Mouse (Mus musculus): ENCODE measurements at regions not wholly inside any gene's neighbourhood (a gene's known extent, or its start where the extent isn't known, plus 50 kb on each side); places are given as distances from the start of the nearest gene placed in this dataset.

GRCm38 (mm10) chr7:70069662-70070061 is 296.9 kb downstream of the Nr2f2 start:
- WGBS: 29% methylated on average over 1 of the region's 1 CpGs
- Histone ChIP-seq H3K36me3 (ENCODE audit: insufficient read depth, low read length) (no peaks in the 10 kb centered on the region), H3K27ac (no peak overlapping the region), H3K4me2 (ENCODE audit: low read depth, low read length) (no peak overlapping the region), H3K9ac (replicated peaks; ENCODE audit: low read length) (no peak overlapping the region), H3K27me3 (ENCODE audit: insufficient read depth, low read length) (no peaks in the 10 kb centered on the region), H3K4me1 (ENCODE audit: insufficient read depth, low read length) (no peaks in the 10 kb centered on the region; the same call in 1 of the 2 replicates), H3K4me3 (ENCODE audit: low read length) (no peak overlapping the region), H3K9me3 (ENCODE audit: low read length) (no peaks in the 10 kb centered on the region)
- ATAC-seq: peak; percentile 47; the same call in 1 of the 2 replicates
- DNase-seq (ENCODE audit: low spot score): peak; percentile 17
- TF ChIP-seq CTCF (IDR thresholded peaks at IDR 0.05; ENCODE audit: low read depth): no peak

DNA sequence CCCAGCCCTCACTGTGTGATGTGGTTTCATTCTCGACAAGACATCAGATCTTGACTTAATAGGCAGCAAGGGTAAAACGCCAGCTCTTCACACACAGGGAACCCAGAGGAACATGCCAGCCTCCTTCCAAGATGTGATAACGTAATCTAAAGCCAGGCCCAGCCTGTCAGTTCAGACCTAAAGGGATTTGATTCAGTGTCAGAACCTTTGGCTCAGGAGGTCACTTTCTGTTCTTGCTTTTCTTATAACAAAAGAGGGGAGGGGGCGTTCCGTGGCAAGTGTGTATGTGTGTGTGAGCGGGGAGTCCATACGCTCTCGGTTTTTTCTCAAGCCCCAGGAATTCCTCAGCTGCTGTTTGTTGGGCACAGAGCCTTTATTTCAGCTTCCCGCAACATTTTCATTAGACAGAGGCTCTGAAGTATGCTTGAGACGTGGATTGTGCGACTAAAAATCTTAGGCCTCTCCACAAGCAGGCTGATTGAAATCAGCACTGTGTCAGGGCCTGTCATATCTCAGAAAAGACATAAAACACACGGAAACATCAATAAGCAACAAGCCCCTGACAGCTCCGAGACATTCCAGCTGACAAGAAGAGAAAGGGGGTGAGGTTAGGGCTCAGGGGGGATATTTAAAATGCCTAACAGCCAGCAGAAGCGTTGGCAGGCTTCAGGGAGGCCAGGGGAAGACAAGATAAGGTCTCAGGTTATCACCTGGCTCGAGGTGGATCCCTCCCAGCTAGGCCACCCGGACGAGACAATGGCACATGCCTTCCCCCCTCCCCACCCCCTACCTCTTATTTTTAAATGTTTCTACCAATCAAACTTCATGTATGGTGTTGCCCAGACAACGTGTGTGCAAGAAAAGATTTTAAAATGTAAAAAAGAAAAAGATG is 298.5 kb downstream of the Nr2f2 start:
- H3K4me1 ChIP-seq (ENCODE audit: insufficient read depth, low read length): no peaks in the 10 kb centered on the region; the same call in 1 of the 2 replicates
- H3K36me3 ChIP-seq (ENCODE audit: insufficient read depth, low read length): no peaks in the 10 kb centered on the region
- H3K27me3 ChIP-seq (ENCODE audit: insufficient read depth, low read length): no peaks in the 10 kb centered on the region
- H3K9me3 ChIP-seq (ENCODE audit: low read length): no peaks in the 10 kb centered on the region
- TF ChIP-seq CTCF (IDR thresholded peaks at IDR 0.05; ENCODE audit: low read depth): no peak
- peak overlapping the region; percentile 34 for H3K4me2 ChIP-seq (ENCODE audit: low read depth, low read length)
- H3K27ac ChIP-seq: 0 out of 2 replicates have a peak overlapping the region, but pooled peaks have one; percentile 20
- WGBS: 15% methylated on average over 18 of the region's 18 CpGs
- DNase-seq (ENCODE audit: low spot score) (peak; percentile 42), ATAC-seq (peak; percentile 36)
- 0 out of 2 replicates have a peak overlapping the region, but pooled peaks have one; percentile 15 for H3K9ac ChIP-seq (replicated peaks; ENCODE audit: low read length)
- no peak overlapping the region for H3K4me3 ChIP-seq (ENCODE audit: low read length)

DNA sequence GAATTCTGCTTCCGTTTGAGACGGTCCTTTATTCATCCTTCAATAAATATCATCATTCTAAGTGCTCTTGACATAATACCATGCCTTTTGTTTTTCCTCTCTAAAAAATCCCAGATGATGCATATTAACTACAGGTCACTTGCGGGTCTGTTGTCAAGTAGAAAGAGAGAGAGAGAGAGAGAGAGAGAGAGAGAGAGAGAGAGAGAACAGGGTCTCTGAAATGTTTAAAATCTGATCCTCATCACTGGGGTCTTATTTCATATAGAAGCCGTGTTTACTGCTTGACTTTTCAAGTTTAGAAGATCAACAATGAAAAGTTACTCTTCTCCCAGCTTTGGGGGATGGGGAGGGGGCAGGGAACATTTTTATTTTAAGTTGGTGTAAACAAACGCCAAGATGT is 299.5 kb downstream of the Nr2f2 start:
- H3K27me3 ChIP-seq (ENCODE audit: insufficient read depth, low read length): no peaks in the 10 kb centered on the region
- DNase-seq (ENCODE audit: low spot score) (no peak), ATAC-seq (no peak)
- H3K27ac ChIP-seq: no peak overlapping the region
- H3K36me3 ChIP-seq (ENCODE audit: insufficient read depth, low read length): no peaks in the 10 kb centered on the region
- H3K4me2 ChIP-seq (ENCODE audit: low read depth, low read length): no peak overlapping the region
- TF ChIP-seq CTCF (IDR thresholded peaks at IDR 0.05; ENCODE audit: low read depth): no peak
- 57% methylated on average over 5 of the region's 5 CpGs for WGBS
- no peaks in the 10 kb centered on the region for H3K9me3 ChIP-seq (ENCODE audit: low read length)
- no peak overlapping the region for H3K4me3 ChIP-seq (ENCODE audit: low read length)
- no peak overlapping the region for H3K9ac ChIP-seq (replicated peaks; ENCODE audit: low read length)
- no peaks in the 10 kb centered on the region; the same call in 1 of the 2 replicates for H3K4me1 ChIP-seq (ENCODE audit: insufficient read depth, low read length)

DNA sequence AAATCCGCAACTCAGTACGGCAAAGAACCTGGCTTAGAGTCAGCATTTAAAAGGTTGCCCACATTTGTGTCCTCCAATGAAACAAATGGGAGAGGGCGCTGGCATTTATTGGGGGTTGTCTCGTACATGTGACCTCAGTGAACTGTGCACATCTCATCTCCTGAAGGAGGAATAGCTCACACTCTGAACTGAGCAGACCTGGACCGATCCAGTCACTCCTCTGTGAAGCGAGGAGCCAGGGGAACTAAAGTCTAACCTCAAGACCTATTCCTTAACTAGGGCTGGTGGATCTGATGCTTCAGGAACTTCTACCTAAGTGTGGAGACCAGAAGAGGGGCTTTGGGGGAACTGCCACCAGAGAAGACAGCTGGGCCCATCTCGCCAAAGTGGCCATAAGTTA is 300.1 kb downstream of the Nr2f2 start:
- DNase-seq (ENCODE audit: low spot score) (no peak), ATAC-seq (no peak)
- no peaks in the 10 kb centered on the region for H3K36me3 ChIP-seq (ENCODE audit: insufficient read depth, low read length)
- H3K27me3 ChIP-seq (ENCODE audit: insufficient read depth, low read length): no peaks in the 10 kb centered on the region
- TF ChIP-seq CTCF (IDR thresholded peaks at IDR 0.05; ENCODE audit: low read depth): no peak
- WGBS: 79% methylated on average over 7 of the region's 7 CpGs
- no peak overlapping the region for H3K27ac ChIP-seq
- H3K9ac ChIP-seq (replicated peaks; ENCODE audit: low read length): no peak overlapping the region
- no peak overlapping the region for H3K4me2 ChIP-seq (ENCODE audit: low read depth, low read length)
- H3K9me3 ChIP-seq (ENCODE audit: low read length): no peaks in the 10 kb centered on the region
- H3K4me1 ChIP-seq (ENCODE audit: insufficient read depth, low read length): no peaks in the 10 kb centered on the region; the same call in 1 of the 2 replicates
- H3K4me3 ChIP-seq (ENCODE audit: low read length): no peak overlapping the region

DNA sequence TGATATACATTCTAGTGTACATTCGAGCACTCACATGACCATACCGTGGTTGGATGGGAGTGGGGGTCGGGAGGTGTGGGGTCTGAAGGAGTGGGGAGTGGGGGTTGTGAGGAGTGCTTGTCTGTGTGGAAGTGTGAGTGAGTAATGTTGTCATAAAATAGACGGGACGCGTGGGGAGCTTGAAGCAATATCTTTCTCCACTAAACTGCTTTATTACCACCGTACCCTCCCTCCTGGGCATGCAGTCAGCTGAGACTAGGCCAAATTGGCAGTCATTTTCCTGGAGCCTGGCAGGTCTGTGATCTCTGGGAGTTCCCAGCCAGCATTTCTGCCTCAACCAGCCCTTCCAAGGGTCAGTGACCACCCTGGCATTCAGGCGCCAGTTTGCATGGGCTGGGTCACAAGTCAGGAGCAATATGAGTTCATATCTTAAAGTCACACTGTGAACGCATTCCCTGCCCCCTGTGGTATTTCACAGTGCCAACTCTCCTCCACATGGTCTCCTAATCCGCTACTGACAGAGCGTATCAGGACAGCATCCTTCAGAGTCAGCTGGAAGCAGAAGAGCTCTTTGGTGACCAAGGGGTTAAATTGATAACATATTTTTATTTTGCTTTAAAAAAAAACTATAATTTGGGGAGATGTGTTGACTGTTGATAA is 300.9 kb downstream of the Nr2f2 start:
- Histone ChIP-seq H3K4me3 (ENCODE audit: low read length) (no peak overlapping the region), H3K4me1 (ENCODE audit: insufficient read depth, low read length) (no peaks in the 10 kb centered on the region; the same call in 1 of the 2 replicates), H3K9ac (replicated peaks; ENCODE audit: low read length) (no peak overlapping the region), H3K9me3 (ENCODE audit: low read length) (no peaks in the 10 kb centered on the region), H3K27me3 (ENCODE audit: insufficient read depth, low read length) (no peaks in the 10 kb centered on the region), H3K27ac (no peak overlapping the region), H3K36me3 (ENCODE audit: insufficient read depth, low read length) (no peaks in the 10 kb centered on the region), H3K4me2 (ENCODE audit: low read depth, low read length) (no peak overlapping the region)
- WGBS: 34% methylated on average over 11 of the region's 11 CpGs
- DNase-seq (ENCODE audit: low spot score) (peak; percentile 72), ATAC-seq (peak; percentile 67; the same call in 1 of the 2 replicates)
- no peak for TF ChIP-seq CTCF (IDR thresholded peaks at IDR 0.05; ENCODE audit: low read depth)

DNA sequence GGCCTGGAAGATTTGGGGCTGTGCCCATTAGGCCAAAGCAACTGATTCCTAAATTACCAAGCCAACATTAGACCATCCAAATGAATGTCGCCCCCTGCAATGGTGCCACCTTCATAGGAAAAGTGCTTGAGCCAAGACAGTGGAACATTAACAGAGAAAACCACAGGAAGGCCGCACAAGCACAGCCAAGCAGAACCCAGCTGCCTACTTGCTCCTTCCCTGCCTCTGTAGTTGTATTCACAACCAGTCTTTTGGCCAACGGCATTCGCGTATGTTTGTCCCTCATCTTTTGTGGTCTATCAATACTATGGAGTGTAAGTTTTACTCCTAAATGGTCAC is 319.2 kb downstream of the Nr2f2 start:
- no peak for TF ChIP-seq CTCF (IDR thresholded peaks at IDR 0.05; ENCODE audit: low read depth)
- WGBS: 71% methylated on average over 5 of the region's 5 CpGs

More for the DNA sequence above, 319.2 kb downstream of the Nr2f2 start:
- Histone ChIP-seq H3K4me1 (ENCODE audit: insufficient read depth, low read length) (no peaks in the 10 kb centered on the region), H3K4me2 (ENCODE audit: low read depth, low read length) (no peak overlapping the region), H3K27me3 (ENCODE audit: insufficient read depth, low read length) (no peaks in the 10 kb centered on the region), H3K27ac (no peak overlapping the region), H3K9me3 (ENCODE audit: low read length) (no peaks in the 10 kb centered on the region), H3K4me3 (ENCODE audit: low read length) (no peak overlapping the region), H3K9ac (replicated peaks; ENCODE audit: low read length) (no peak overlapping the region), H3K36me3 (ENCODE audit: insufficient read depth, low read length) (no peaks in the 10 kb centered on the region)
- DNase-seq (ENCODE audit: low spot score) (no peak), ATAC-seq (no peak; the same call in 1 of the 2 replicates)

All from hindbrain, postnatal 0 days (tissue).